Mouse (Mus musculus): Measurements from ENCODE around the gene Gria2.

The Gria2 gene

DNA sequence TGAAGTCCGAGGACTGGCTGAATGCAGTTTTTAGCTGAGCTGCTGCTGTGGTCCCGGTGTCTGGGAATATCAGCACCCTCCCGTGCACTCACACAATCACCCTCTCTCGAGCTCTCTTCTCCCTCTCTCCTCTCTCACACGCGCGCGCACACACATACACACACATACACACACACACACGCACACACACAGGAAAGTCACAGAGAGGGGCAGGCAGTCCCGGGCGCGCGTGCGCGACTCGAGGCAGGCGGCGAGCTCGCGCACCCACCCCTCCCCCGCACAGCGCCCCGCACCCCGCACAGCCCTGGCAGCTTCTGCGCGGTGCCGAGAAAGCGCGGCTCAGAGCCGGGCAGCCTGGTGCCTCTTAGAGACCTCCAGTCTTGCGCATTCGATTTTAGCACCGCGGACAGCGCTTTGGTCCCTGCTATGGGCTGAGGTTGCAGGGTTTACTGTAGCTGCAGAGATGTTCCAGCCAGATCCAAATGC is at the start of gene Gria2:
TSS of gene Gria2 (minus strand) at position 240 of the 486 bp plus-strand sequence.
- DNase-seq (ENCODE audit: low read depth in 2 of 2, low spot score in 2 of 2): no peak

GRCm38 (mm10) chr3:80850947-80851346 is 48.3 kb upstream of the Gria2 start:
- no peak for DNase-seq (ENCODE audit: low read depth in 2 of 2, low spot score in 2 of 2)

DNA sequence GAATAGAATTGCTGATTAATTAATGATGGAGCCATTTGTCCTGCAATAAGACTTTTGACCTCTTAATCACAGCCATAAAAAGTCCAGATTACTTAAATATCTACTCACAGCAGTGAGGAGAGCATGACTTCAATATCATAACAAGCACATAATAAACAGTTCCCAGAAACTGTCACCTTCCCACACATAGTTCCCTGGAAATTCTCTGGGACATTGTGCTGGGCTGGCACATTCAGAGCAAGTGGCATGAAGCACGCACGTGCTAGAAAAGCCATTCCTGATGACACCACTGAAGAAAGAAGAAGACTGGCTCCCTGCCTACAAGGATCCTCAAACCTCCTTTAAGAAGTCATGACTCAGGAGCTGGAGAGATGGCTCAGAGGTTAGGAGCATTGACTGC is 43.0 kb upstream of the Gria2 start:
- DNase-seq (ENCODE audit: low read depth in 2 of 2, low spot score in 2 of 2): no peak

DNA sequence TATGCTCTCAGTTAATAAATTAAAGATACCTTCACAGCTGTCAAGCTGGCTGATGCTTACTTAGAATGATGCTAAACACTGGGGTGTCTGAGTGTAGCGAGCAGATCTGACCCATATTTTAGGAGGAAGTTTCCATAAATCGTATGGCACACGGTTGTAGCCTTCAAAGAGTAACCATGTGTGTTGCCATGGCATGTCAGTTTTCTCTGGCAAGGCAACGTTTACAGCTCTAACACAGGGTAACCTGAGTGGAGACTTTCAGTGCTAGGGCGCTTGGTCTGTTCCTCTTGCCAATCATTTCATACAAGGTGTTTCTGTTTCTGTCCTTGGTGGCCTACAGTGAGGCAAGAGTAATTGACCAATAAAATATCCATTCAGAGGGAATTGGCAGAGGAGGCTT is 37.2 kb upstream of the Gria2 start:
- no peak for DNase-seq (ENCODE audit: low read depth in 2 of 2, low spot score in 2 of 2)

DNA sequence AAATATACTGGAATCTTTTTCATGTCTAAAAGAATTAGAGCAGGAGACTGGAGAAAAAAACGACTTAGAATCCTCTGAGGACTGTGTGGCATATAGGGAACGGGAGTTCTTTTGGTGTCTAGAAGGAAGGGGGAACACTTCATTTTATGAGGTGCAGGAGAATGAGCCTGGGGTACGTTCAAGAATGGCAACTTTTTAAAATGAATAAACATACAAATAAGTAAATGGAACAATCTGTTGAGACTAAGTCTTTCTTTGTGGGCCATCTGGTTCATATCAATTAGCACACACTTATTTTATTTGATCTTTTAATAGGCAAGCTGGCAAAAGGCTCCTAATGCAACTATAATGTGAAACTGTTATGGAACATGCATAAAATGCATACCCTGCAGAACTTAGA is 34.9 kb upstream of the Gria2 start:
- DNase-seq (ENCODE audit: low read depth in 2 of 2, low spot score in 2 of 2): no peak

DNA sequence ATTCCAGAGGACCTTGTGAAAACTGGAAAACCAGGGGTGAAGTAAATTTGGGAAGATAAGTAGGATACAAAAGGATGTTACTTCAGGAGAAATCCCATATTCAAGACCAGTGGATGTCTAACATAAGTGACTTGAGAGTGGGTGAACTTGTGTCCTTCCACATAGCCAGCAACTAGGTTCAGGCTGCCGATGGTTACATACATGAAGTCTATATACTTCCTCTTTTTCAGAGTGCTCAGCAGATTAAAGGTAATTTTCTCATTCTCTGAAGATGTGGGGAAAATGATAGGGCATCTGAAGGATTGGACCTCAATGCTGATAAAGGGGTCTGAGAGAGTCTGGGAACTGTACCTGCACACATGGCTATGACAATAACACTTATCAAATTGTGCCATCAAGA is 21.3 kb upstream of the Gria2 start:
- DNase-seq (ENCODE audit: low read depth in 2 of 2, low spot score in 2 of 2): no peak

GRCm38 (mm10) chr3:80818619-80819018 is 16.0 kb upstream of the Gria2 start:
- DNase-seq (ENCODE audit: low read depth in 2 of 2, low spot score in 2 of 2): no peak

DNA sequence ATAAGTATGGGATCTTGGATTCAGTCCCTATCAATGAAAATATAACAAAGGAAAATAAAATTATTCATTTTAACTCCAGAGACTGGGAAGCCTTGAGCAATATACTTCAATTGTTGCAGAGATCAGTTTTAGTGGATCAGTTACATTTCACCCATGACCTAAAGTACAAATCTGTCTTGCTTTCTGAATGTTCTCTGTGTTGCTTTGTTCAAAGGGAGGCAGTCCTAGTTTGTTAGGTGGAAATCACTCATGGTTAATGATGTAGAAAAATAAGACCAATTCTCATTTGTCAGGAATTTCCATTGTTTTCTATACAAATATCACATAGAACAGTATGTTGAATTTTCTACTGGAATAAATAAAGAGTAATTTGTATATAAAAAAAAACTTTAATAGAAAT is 11.1 kb upstream of the Gria2 start:
- no peak for DNase-seq (ENCODE audit: low read depth in 2 of 2, low spot score in 2 of 2)

- no peak for DNase-seq (ENCODE audit: low read depth in 2 of 2, low spot score in 2 of 2)
These were observed 9.6 kb upstream of the Gria2 start for GRCm38 (mm10) chr3:80812237-80812636.

- no peak for DNase-seq (ENCODE audit: low read depth in 2 of 2, low spot score in 2 of 2)
These were observed 2.7 kb upstream of the Gria2 start for GRCm38 (mm10) chr3:80805327-80805726.

GRCm38 (mm10) chr3:80803811-80804210 is 1.2 kb upstream of the Gria2 start:
- no peak for DNase-seq (ENCODE audit: low read depth in 2 of 2, low spot score in 2 of 2)

DNA sequence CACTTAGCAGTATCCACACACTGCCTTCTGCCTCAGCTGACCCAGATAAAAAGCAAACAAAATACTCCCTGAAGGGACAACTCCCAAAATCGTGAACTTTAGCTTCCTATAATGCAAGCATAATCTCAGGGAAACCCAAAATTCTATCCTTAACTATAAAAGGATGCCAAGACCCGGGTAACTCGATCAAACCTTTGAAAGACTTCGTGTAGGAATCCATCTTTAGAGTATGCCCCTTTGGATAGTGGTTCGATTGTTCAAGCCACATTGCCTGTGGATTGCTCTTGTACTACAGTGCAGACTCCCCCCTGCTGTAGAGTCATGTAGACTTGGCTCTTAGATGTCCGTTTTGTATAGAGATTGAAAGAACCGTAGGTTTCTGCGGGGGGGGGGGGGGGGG is 576 bp upstream of the Gria2 start:
- DNase-seq (ENCODE audit: low read depth in 2 of 2, low spot score in 2 of 2): no peak

DNA sequence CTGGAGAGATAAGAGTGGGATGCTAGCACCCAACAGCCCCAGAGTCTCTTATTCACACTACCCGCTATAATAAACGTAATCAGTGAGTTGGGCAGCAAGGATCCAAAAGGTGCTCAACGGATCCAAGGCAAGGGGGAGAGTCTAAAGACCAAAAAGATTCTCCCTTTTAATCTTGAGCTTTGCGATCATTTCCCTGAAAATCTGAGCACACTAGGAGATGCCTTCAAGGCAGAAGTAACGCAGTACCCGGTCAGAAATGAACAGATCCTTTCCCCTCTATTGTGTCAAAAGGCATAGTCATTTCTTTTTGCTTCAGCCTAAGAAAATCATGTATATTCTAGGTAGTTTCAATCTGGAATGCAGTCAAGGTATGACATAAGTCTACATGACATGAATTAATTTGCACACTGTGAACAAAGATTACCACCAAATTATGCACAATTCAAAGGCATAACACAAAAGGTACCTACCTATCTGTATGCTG is 766 bp downstream of the Gria2 start:
- no peak for DNase-seq (ENCODE audit: low read depth in 2 of 2, low spot score in 2 of 2)

- no peak for DNase-seq (ENCODE audit: low read depth in 2 of 2, low spot score in 2 of 2)
These were observed 1.4 kb downstream of the Gria2 start for GRCm38 (mm10) chr3:80800995-80801826.

DNA sequence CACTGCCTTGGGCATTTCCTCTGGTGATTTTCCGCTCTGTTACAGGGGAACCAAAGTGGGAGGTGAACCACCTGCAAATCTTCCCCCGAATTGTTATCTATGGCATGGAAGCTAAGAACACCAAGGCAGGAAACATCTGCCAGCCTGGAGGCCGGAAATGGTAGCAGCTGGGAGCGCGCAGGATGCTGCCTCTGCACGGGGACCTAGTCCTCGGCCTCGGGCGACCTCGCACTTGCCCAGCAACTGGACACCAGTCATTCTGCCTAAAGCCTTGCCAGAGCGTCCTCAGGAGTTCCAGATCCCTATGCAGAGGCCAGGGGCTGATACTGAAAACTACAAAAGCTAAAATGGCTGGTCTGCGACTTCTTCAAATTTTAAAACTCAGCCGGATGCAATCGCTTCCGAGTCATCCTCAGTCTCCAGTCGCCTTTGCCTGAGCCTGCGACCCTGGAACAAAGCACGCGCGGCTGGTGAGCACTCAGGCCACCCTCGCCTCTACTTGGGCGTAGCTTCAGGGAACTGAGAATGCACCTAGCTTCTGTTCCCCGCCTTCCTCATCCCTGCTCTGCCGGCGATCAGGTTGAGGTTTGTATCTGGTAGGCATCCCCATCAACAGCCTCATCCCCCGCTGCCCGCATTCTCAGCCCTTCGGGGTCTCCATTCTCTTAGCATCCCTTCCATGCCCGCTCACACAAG is 2.2 kb downstream of the Gria2 start:
- no peak for DNase-seq (ENCODE audit: low read depth in 2 of 2, low spot score in 2 of 2)

- no peak for DNase-seq (ENCODE audit: low read depth in 2 of 2, low spot score in 2 of 2)
These were observed 4.7 kb downstream of the Gria2 start for GRCm38 (mm10) chr3:80797935-80798334.

- no peak for DNase-seq (ENCODE audit: low read depth in 2 of 2, low spot score in 2 of 2)
These were observed 5.9 kb downstream of the Gria2 start for GRCm38 (mm10) chr3:80796764-80797163.

DNA sequence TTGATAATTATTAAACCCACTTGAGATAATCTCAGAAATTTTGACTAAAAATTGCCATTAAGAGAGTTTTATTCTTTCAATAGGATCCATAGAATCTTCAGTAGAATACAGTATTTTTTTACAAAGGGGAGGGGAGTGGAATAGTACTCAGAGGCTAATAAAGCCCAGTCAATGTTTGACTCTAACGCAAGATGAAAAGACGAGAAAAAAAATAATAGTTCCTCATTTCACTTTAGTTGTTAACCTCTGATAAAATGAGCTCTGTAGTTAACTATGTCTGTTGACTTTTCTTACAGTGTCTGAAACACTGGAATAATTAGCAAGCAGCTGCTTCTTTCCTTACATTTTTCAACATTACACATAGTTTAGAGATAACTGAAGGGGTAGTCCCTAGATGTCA is 7.4 kb downstream of the Gria2 start:
- DNase-seq (ENCODE audit: low read depth in 2 of 2, low spot score in 2 of 2): no peak

- no peak for DNase-seq (ENCODE audit: low read depth in 2 of 2, low spot score in 2 of 2)
These were observed 15.4 kb downstream of the Gria2 start for GRCm38 (mm10) chr3:80787116-80787744.

GRCm38 (mm10) chr3:80781144-80781530 is 21.5 kb downstream of the Gria2 start:
- no peak for DNase-seq (ENCODE audit: low read depth in 2 of 2, low spot score in 2 of 2)

GRCm38 (mm10) chr3:80780383-80781143 is 22.1 kb downstream of the Gria2 start:
- no peak for DNase-seq (ENCODE audit: low read depth in 2 of 2, low spot score in 2 of 2)
